Mouse (Mus musculus): Measurements from ENCODE around the gene Zfp46. TPM values are rescaled to one million over a fixed set of nuclear protein-coding genes. Genes with fewer than 3 reads are reported as not detected.

The Zfp46 gene
- polyA plus RNA-seq, 1 experiment from 2014 or later, result 40.7 TPM

- Histone ChIP-seq H3K4me3 (replicated peaks) (peak within 1 kb of the TSS; percentile 39), H3K9ac (replicated peaks) (0 out of 2 replicates have a peak within 1 kb of the TSS, but pooled peaks have one; percentile 28), H3K27ac (no peak within 1 kb of the TSS), H3K27me3 (peaks cover 79% of the 10 kb centered on the region), H3K4me1 (replicated peaks) (peaks cover 35% of the 10 kb centered on the region), H3K36me3 (no peaks in the 10 kb centered on the region), H3K9me3 (no peaks in the 10 kb centered on the region), H3K4me2 (replicated peaks) (peak within 1 kb of the TSS; percentile 67)
- peak; percentile 37; the same call in 1 of the 2 replicates for ATAC-seq
- under 1% methylated on average over 46 of the region's 46 CpGs for WGBS
Measured at GRCm38 (mm10) chr4:136247729-136248463, 36.6 kb upstream of the Zfp46 start, which contains the start of gene Tcea3. Gene Tcea3 (plus strand): TSS chr4:136247729.

- Histone ChIP-seq H3K9ac (replicated peaks) (0 out of 2 replicates have a peak overlapping the region, but pooled peaks have one; percentile 28), H3K4me3 (replicated peaks) (peak overlapping the region; percentile 39), H3K9me3 (no peaks in the 10 kb centered on the region), H3K4me1 (replicated peaks) (peaks cover 35% of the 10 kb centered on the region), H3K36me3 (no peaks in the 10 kb centered on the region), H3K27ac (no peak overlapping the region), H3K4me2 (replicated peaks) (peak overlapping the region; percentile 67), H3K27me3 (peaks cover 84% of the 10 kb centered on the region)
- WGBS, result under 1% methylated on average over 37 of the region's 37 CpGs
- ATAC-seq, result no peak
Measured at GRCm38 (mm10) chr4:136248464-136249331, 35.8 kb upstream of the Zfp46 start.

GRCm38 (mm10) chr4:136249332-136249647 lies 35.2 kb upstream of the Zfp46 start:
- Histone ChIP-seq H3K27ac (no peak overlapping the region), H3K9ac (replicated peaks) (no peak overlapping the region), H3K9me3 (no peaks in the 10 kb centered on the region), H3K36me3 (no peaks in the 10 kb centered on the region), H3K4me1 (replicated peaks) (peaks cover 35% of the 10 kb centered on the region), H3K4me3 (replicated peaks) (0 out of 2 replicates have a peak overlapping the region, but pooled peaks have one; percentile 39), H3K4me2 (replicated peaks) (0 out of 2 replicates have a peak overlapping the region, but pooled peaks have one; percentile 67), H3K27me3 (peaks cover 80% of the 10 kb centered on the region)
- ATAC-seq, result no peak
- 2% methylated on average over 11 of the region's 11 CpGs for WGBS

- no peak for ATAC-seq
- H3K27me3 ChIP-seq, result peaks cover 75% of the 10 kb centered on the region
- H3K27ac ChIP-seq, result no peak overlapping the region
Measured at GRCm38 (mm10) chr4:136249780-136250179, 34.7 kb upstream of the Zfp46 start.

GRCm38 (mm10) chr4:136255919-136256318 lies 28.6 kb upstream of the Zfp46 start:
- no peaks in the 10 kb centered on the region for H3K36me3 ChIP-seq
- H3K4me2 ChIP-seq (replicated peaks), result no peak overlapping the region
- 61% methylated on average over 6 of the region's 6 CpGs for WGBS
- no peak for ATAC-seq
- no peak overlapping the region for H3K4me3 ChIP-seq (replicated peaks)
- H3K27ac ChIP-seq, result no peak overlapping the region
- peaks cover 14% of the 10 kb centered on the region for H3K27me3 ChIP-seq
- no peaks in the 10 kb centered on the region for H3K9me3 ChIP-seq
- H3K4me1 ChIP-seq (replicated peaks), result 0 out of 2 replicates have a peak, but pooled peaks cover 5% of the 10 kb centered on the region
- no peak overlapping the region for H3K9ac ChIP-seq (replicated peaks)

More at GRCm38 (mm10) chr4:136249780-136250179, 34.7 kb upstream of the Zfp46 start:
- Histone ChIP-seq H3K4me3 (replicated peaks) (no peak overlapping the region), H3K36me3 (no peaks in the 10 kb centered on the region), H3K9ac (replicated peaks) (no peak overlapping the region), H3K4me1 (replicated peaks) (peaks cover 35% of the 10 kb centered on the region), H3K9me3 (no peaks in the 10 kb centered on the region), H3K4me2 (replicated peaks) (no peak overlapping the region)
- WGBS, result 44% methylated on average over 9 of the region's 9 CpGs

GRCm38 (mm10) chr4:136256696-136257095 lies 27.8 kb upstream of the Zfp46 start:
- no peaks in the 10 kb centered on the region for H3K9me3 ChIP-seq
- H3K4me1 ChIP-seq (replicated peaks), result 0 out of 2 replicates have a peak, but pooled peaks cover 5% of the 10 kb centered on the region
- no peak overlapping the region for H3K27ac ChIP-seq
- H3K4me2 ChIP-seq (replicated peaks), result no peak overlapping the region
- no peak overlapping the region for H3K4me3 ChIP-seq (replicated peaks)
- no peaks in the 10 kb centered on the region for H3K36me3 ChIP-seq
- H3K9ac ChIP-seq (replicated peaks), result no peak overlapping the region
- WGBS, result 89% methylated on average over 10 of the region's 10 CpGs
- ATAC-seq, result no peak
- peaks cover 8% of the 10 kb centered on the region; the same call in 1 of the 2 replicates for H3K27me3 ChIP-seq

GRCm38 (mm10) chr4:136259916-136260315 lies 24.6 kb upstream of the Zfp46 start:
- Histone ChIP-seq H3K36me3 (no peaks in the 10 kb centered on the region), H3K27me3 (no peaks in the 10 kb centered on the region), H3K9me3 (no peaks in the 10 kb centered on the region), H3K4me2 (replicated peaks) (no peak overlapping the region), H3K9ac (replicated peaks) (no peak overlapping the region), H3K4me3 (replicated peaks) (no peak overlapping the region), H3K27ac (no peak overlapping the region), H3K4me1 (replicated peaks) (0 out of 2 replicates have a peak, but pooled peaks cover 5% of the 10 kb centered on the region)
- ATAC-seq, result no peak
- 52% methylated on average over 3 of the region's 3 CpGs for whole genome bisulfite sequencing

- H3K4me3 ChIP-seq (replicated peaks), result no peak overlapping the region
- H3K4me2 ChIP-seq (replicated peaks), result no peak overlapping the region
- no peak overlapping the region for H3K9ac ChIP-seq (replicated peaks)
- no peak overlapping the region for H3K27ac ChIP-seq
- H3K9me3 ChIP-seq, result no peaks in the 10 kb centered on the region
- ATAC-seq, result peak; percentile 62; the same call in 1 of the 2 replicates
- H3K4me1 ChIP-seq (replicated peaks), result 0 out of 2 replicates have a peak, but pooled peaks cover 5% of the 10 kb centered on the region
- H3K27me3 ChIP-seq, result no peaks in the 10 kb centered on the region
- 39% methylated on average over 10 of the region's 10 CpGs for WGBS
- H3K36me3 ChIP-seq, result no peaks in the 10 kb centered on the region
Measured at GRCm38 (mm10) chr4:136260491-136261180, 23.8 kb upstream of the Zfp46 start.

- Histone ChIP-seq H3K27ac (no peak overlapping the region), H3K4me2 (replicated peaks) (no peak overlapping the region), H3K4me3 (replicated peaks) (no peak overlapping the region), H3K4me1 (replicated peaks) (0 out of 2 replicates have a peak, but pooled peaks cover 5% of the 10 kb centered on the region), H3K27me3 (no peaks in the 10 kb centered on the region), H3K9me3 (no peaks in the 10 kb centered on the region), H3K9ac (replicated peaks) (no peak overlapping the region), H3K36me3 (no peaks in the 10 kb centered on the region)
- ATAC-seq, result no peak
- 83% methylated on average over 10 of the region's 10 CpGs for WGBS
Measured at GRCm38 (mm10) chr4:136261912-136262311, 22.6 kb upstream of the Zfp46 start.

- no peak for ATAC-seq
- 92% methylated on average over 4 of the region's 4 CpGs for WGBS
- Histone ChIP-seq H3K4me1 (replicated peaks) (0 out of 2 replicates have a peak, but pooled peaks cover 5% of the 10 kb centered on the region), H3K27ac (no peak overlapping the region), H3K4me3 (replicated peaks) (no peak overlapping the region), H3K27me3 (no peaks in the 10 kb centered on the region), H3K9me3 (no peaks in the 10 kb centered on the region), H3K36me3 (no peaks in the 10 kb centered on the region), H3K9ac (replicated peaks) (no peak overlapping the region), H3K4me2 (replicated peaks) (no peak overlapping the region)
Measured at GRCm38 (mm10) chr4:136263555-136263954, 20.9 kb upstream of the Zfp46 start.

- Histone ChIP-seq H3K4me3 (replicated peaks) (no peak overlapping the region), H3K27ac (no peak overlapping the region), H3K36me3 (no peaks in the 10 kb centered on the region), H3K4me1 (replicated peaks) (no peaks in the 10 kb centered on the region), H3K9me3 (no peaks in the 10 kb centered on the region), H3K4me2 (replicated peaks) (no peak overlapping the region), H3K9ac (replicated peaks) (no peak overlapping the region), H3K27me3 (no peaks in the 10 kb centered on the region)
- no peak for ATAC-seq
- 83% methylated on average over 9 of the region's 9 CpGs for WGBS
Measured at GRCm38 (mm10) chr4:136266716-136267343, 17.7 kb upstream of the Zfp46 start.

Data from midbrain, embryonic 13.5 days (tissue).